Mouse (Mus musculus) thymus, adult 2 months (tissue): ENCODE data around the gene Abcc9. TPM values are rescaled to one million over a fixed set of nuclear protein-coding genes. Genes with fewer than 3 reads are reported as not detected.

ENCODE experiments used
- DNase-seq: peaks from one replicate; pipeline ENCODE4 v3.0.0; 2021
- H3K27ac ChIP-seq: fragments of 200-500 bp; 2 replicates; pipeline ENCODE4 v1.5.1; 2012; ENCODE audit warnings: low read length, control low read depth; ENCODE audit not compliant: control insufficient read depth, insufficient read depth
- H3K27me3 ChIP-seq: fragments of 200-500 bp; 2 replicates; pipeline ENCODE4 v1.6.1; 2012; ENCODE audit warnings: mild to moderate bottlenecking, low read length, moderate library complexity, mixed read lengths; ENCODE audit not compliant: control insufficient read depth, insufficient read depth
- H3K36me3 ChIP-seq: fragments of 200-500 bp; 2 replicates; pipeline ENCODE4 v1.6.1; 2012; ENCODE audit warnings: mild to moderate bottlenecking, low read length, moderate library complexity; ENCODE audit not compliant: control insufficient read depth, insufficient read depth
- H3K4me1 ChIP-seq: fragments of 200-500 bp; replicated peaks from 2 replicates; pipeline ENCODE4 v1.6.1; 2012; ENCODE audit warnings: low read length; ENCODE audit not compliant: control insufficient read depth, insufficient read depth
- H3K4me3 ChIP-seq: fragments of 200-500 bp; 2 replicates; pipeline ENCODE4 v1.5.1; 2012; ENCODE audit warnings: mild to moderate bottlenecking, low read length, control low read depth, moderate library complexity; ENCODE audit not compliant: control insufficient read depth, insufficient read depth
- CTCF ChIP-seq: fragments of 200-500 bp; IDR thresholded peaks from 2 replicates; pipeline ENCODE4 v1.5.1; 2012; ENCODE audit warnings: mild to moderate bottlenecking, control low read depth, low read length, moderate library complexity, borderline replicate concordance; ENCODE audit not compliant: control insufficient read depth, poor library complexity, insufficient read depth; ENCODE audit errors: extremely low read depth
- POLR2A ChIP-seq: fragments of 200-500 bp; IDR thresholded peaks from 2 replicates; pipeline ENCODE4 v1.6.1; 2012; ENCODE audit warnings: mild to moderate bottlenecking, low read length, control low read depth, moderate library complexity; ENCODE audit not compliant: control insufficient read depth, poor library complexity, insufficient read depth; ENCODE audit errors: extremely low read depth
- WGBS: fragments of 180-500 bp; shearing (Covaris S2); methylation state at CpG from one replicate; pipeline ENCODE4 v1.1.7; 2018; 5-methylcytosine and 5-hydroxymethylcytosine counted together
- polyA plus RNA-seq: library from polyadenylated mRNA; depleted of rRNA; stranded (reverse); fragments of >200 nt; gene quantifications from 2 replicates; pipeline ENCODE4 v1.2.3, GENCODE M21; 2012

Abcc9 gene
- polyA plus RNA-seq, 1 experiment = 2.9 TPM

- 96% methylated on average over 2 of the region's 2 CpGs for WGBS
- Histone ChIP-seq H3K4me1 (no peaks in the 10 kb centered on the region), H3K4me3 (no peak overlapping the region), H3K27me3 (no peaks in the 10 kb centered on the region), H3K36me3 (no peaks in the 10 kb centered on the region), H3K27ac (no peak overlapping the region)
- no peak for DNase-seq
- TF ChIP-seq CTCF (no peak), POLR2A (no peak)
These were observed 153.7 kb downstream of the Abcc9 start for GRCm38 (mm10) chr6:142548377-142548776.

GRCm38 (mm10) chr6:142545132-142545531, 157.0 kb downstream of the Abcc9 start:
- 71% methylated on average over 14 of the region's 14 CpGs for WGBS

GRCm38 (mm10) chr6:142543648-142544047, 158.5 kb downstream of the Abcc9 start:
- Histone ChIP-seq H3K36me3 (no peaks in the 10 kb centered on the region), H3K27me3 (no peaks in the 10 kb centered on the region), H3K27ac (no peak overlapping the region), H3K4me3 (no peak overlapping the region), H3K4me1 (no peaks in the 10 kb centered on the region; the same call in 1 of the 2 replicates)
- TF ChIP-seq CTCF = no peak
- no peak for TF ChIP-seq POLR2A
- WGBS = 85% methylated on average over 4 of the region's 4 CpGs
- no peak for DNase-seq

More at GRCm38 (mm10) chr6:142545132-142545531, 157.0 kb downstream of the Abcc9 start:
- Histone ChIP-seq H3K27ac (no peak overlapping the region), H3K4me3 (no peak overlapping the region), H3K4me1 (no peaks in the 10 kb centered on the region; the same call in 1 of the 2 replicates), H3K27me3 (no peaks in the 10 kb centered on the region), H3K36me3 (no peaks in the 10 kb centered on the region)
- TF ChIP-seq CTCF (no peak), POLR2A (no peak)
- DNase-seq = no peak

GRCm38 (mm10) chr6:142542800-142543175, 159.3 kb downstream of the Abcc9 start:
- 95% methylated on average over 6 of the region's 6 CpGs for WGBS
- no peak overlapping the region for H3K4me3 ChIP-seq
- H3K36me3 ChIP-seq = no peaks in the 10 kb centered on the region
- peaks cover 6% of the 10 kb centered on the region for H3K4me1 ChIP-seq
- DNase-seq = no peak
- no peak overlapping the region for H3K27ac ChIP-seq
- TF ChIP-seq CTCF = no peak
- TF ChIP-seq POLR2A = no peak
- no peaks in the 10 kb centered on the region for H3K27me3 ChIP-seq

GRCm38 (mm10) chr6:142542082-142542799, 159.9 kb downstream of the Abcc9 start:
- Histone ChIP-seq H3K27me3 (no peaks in the 10 kb centered on the region), H3K4me3 (no peak overlapping the region), H3K27ac (no peak overlapping the region), H3K4me1 (peaks cover 6% of the 10 kb centered on the region), H3K36me3 (no peaks in the 10 kb centered on the region)
- 86% methylated on average over 8 of the region's 8 CpGs for WGBS
- TF ChIP-seq CTCF (no peak), POLR2A (no peak)
- DNase-seq = no peak

- Histone ChIP-seq H3K4me1 (peaks cover 6% of the 10 kb centered on the region), H3K27me3 (no peaks in the 10 kb centered on the region), H3K36me3 (no peaks in the 10 kb centered on the region), H3K4me3 (no peak overlapping the region), H3K27ac (no peak overlapping the region)
- no peak for DNase-seq
- TF ChIP-seq CTCF (no peak), POLR2A (no peak)
- WGBS = 96% methylated on average over 10 of the region's 10 CpGs
These were observed 161.5 kb downstream of the Abcc9 start for GRCm38 (mm10) chr6:142540561-142541160.
